Mouse (Mus musculus): ENCODE data around the gene Tmem38a. TPM values are rescaled to one million over a fixed set of nuclear protein-coding genes. Genes with fewer than 3 reads are reported as not detected.

The Tmem38a gene
- polyA plus RNA-seq, 2 experiments, result 41.4 to 44.2 TPM

GRCm38 (mm10) chr8:72547802-72548643 lies 23.8 kb upstream of the Tmem38a start, which contains the start of gene Med26:
Gene Med26, minus strand, starts transcription at chr8:72548270.
- Histone ChIP-seq H3K27me3 (ENCODE audit: control insufficient read depth, insufficient read depth, low read length) (no peaks in the 10 kb centered on the region), H3K9ac (ENCODE audit: low read depth, low read length, severe bottlenecking) (peak within 1 kb of the TSS; percentile 98), H3K4me1 (ENCODE audit: control insufficient read depth, insufficient read depth, low read length) (peaks cover 16% of the 10 kb centered on the region; the same call in 1 of the 2 replicates), H3K4me3 (replicated peaks; ENCODE audit: low read length) (peak within 1 kb of the TSS; percentile 96), H3K4me2 (replicated peaks; ENCODE audit: low read depth, low read length, severe bottlenecking) (peak within 1 kb of the TSS; percentile 91), H3K36me3 (ENCODE audit: control insufficient read depth, insufficient read depth, low read length) (0 out of 2 replicates have a peak, but pooled peaks cover 3% of the 10 kb centered on the region), H3K27ac (replicated peaks; ENCODE audit: low read depth, low read length) (peak within 1 kb of the TSS; percentile 91), H3K9me3 (ENCODE audit: control insufficient read depth, low read length) (no peaks in the 10 kb centered on the region)
- TF ChIP-seq POLR2A (IDR thresholded peaks at IDR 0.05; ENCODE audit: borderline replicate concordance, extremely low read depth, insufficient read depth, insufficient read length), result 0 out of 2 replicates have a peak, but pooled peaks have one; percentile 27
- WGBS, result 2% methylated on average over 60 of the region's 92 CpGs
- peak; percentile 100 for DNase-seq (ENCODE audit: low spot score)
- ATAC-seq (ENCODE audit: low FRiP score, low read depth), result peak; percentile 97

GRCm38 (mm10) chr8:72548644-72549313 lies 23.1 kb upstream of the Tmem38a start:
- H3K4me2 ChIP-seq (replicated peaks; ENCODE audit: low read depth, low read length, severe bottlenecking), result peak overlapping the region; percentile 91
- peak overlapping the region; percentile 91 for H3K27ac ChIP-seq (replicated peaks; ENCODE audit: low read depth, low read length)
- ATAC-seq (ENCODE audit: low FRiP score, low read depth) (no peak), DNase-seq (ENCODE audit: low spot score) (peak; percentile 22)
- H3K36me3 ChIP-seq (ENCODE audit: control insufficient read depth, insufficient read depth, low read length), result peaks cover 10% of the 10 kb centered on the region; the same call in 1 of the 2 replicates
- H3K9ac ChIP-seq (ENCODE audit: low read depth, low read length, severe bottlenecking), result peak overlapping the region; percentile 72
- peak overlapping the region; percentile 96 for H3K4me3 ChIP-seq (replicated peaks; ENCODE audit: low read length)
- 3% methylated on average over 44 of the region's 45 CpGs for WGBS
- H3K9me3 ChIP-seq (ENCODE audit: control insufficient read depth, low read length), result no peaks in the 10 kb centered on the region
- peaks cover 16% of the 10 kb centered on the region; the same call in 1 of the 2 replicates for H3K4me1 ChIP-seq (ENCODE audit: control insufficient read depth, insufficient read depth, low read length)
- no peaks in the 10 kb centered on the region for H3K27me3 ChIP-seq (ENCODE audit: control insufficient read depth, insufficient read depth, low read length)
- TF ChIP-seq POLR2A (IDR thresholded peaks at IDR 0.05; ENCODE audit: borderline replicate concordance, extremely low read depth, insufficient read depth, insufficient read length), result peak; percentile 48; the same call in 1 of the 2 replicates

GRCm38 (mm10) chr8:72549314-72549892 lies 22.5 kb upstream of the Tmem38a start:
- H3K36me3 ChIP-seq (ENCODE audit: control insufficient read depth, insufficient read depth, low read length), result peaks cover 10% of the 10 kb centered on the region; the same call in 1 of the 2 replicates
- H3K9me3 ChIP-seq (ENCODE audit: control insufficient read depth, low read length), result no peaks in the 10 kb centered on the region
- H3K9ac ChIP-seq (ENCODE audit: low read depth, low read length, severe bottlenecking), result peak overlapping the region; percentile 72
- 5% methylated on average over 5 of the region's 5 CpGs for WGBS
- H3K27me3 ChIP-seq (ENCODE audit: control insufficient read depth, insufficient read depth, low read length), result no peaks in the 10 kb centered on the region
- no peak for TF ChIP-seq POLR2A (IDR thresholded peaks at IDR 0.05; ENCODE audit: borderline replicate concordance, extremely low read depth, insufficient read depth, insufficient read length)
- peaks cover 16% of the 10 kb centered on the region; the same call in 1 of the 2 replicates for H3K4me1 ChIP-seq (ENCODE audit: control insufficient read depth, insufficient read depth, low read length)
- ATAC-seq (ENCODE audit: low FRiP score, low read depth), result no peak
- no peak overlapping the region; the same call in 1 of the 2 replicates for H3K27ac ChIP-seq (replicated peaks; ENCODE audit: low read depth, low read length)
- DNase-seq (ENCODE audit: low spot score), result no peak
- H3K4me3 ChIP-seq (replicated peaks; ENCODE audit: low read length), result peak overlapping the region; percentile 96
- peak overlapping the region; percentile 91 for H3K4me2 ChIP-seq (replicated peaks; ENCODE audit: low read depth, low read length, severe bottlenecking)

GRCm38 (mm10) chr8:72555770-72556169 lies 16.1 kb upstream of the Tmem38a start:
- WGBS, result 46% methylated on average over 4 of the region's 4 CpGs

More at GRCm38 (mm10) chr8:72555770-72556169, 16.1 kb upstream of the Tmem38a start:
- no peaks in the 10 kb centered on the region for H3K4me1 ChIP-seq (ENCODE audit: control insufficient read depth, insufficient read depth, low read length)
- H3K9ac ChIP-seq (ENCODE audit: low read depth, low read length, severe bottlenecking), result no peak overlapping the region
- H3K27ac ChIP-seq (replicated peaks; ENCODE audit: low read depth, low read length), result no peak overlapping the region
- H3K27me3 ChIP-seq (ENCODE audit: control insufficient read depth, insufficient read depth, low read length), result no peaks in the 10 kb centered on the region
- TF ChIP-seq POLR2A (IDR thresholded peaks at IDR 0.05; ENCODE audit: borderline replicate concordance, extremely low read depth, insufficient read depth, insufficient read length), result no peak
- no peak overlapping the region for H3K4me3 ChIP-seq (replicated peaks; ENCODE audit: low read length)
- ATAC-seq (ENCODE audit: low FRiP score, low read depth) (no peak), DNase-seq (ENCODE audit: low spot score) (no peak)
- no peak overlapping the region for H3K4me2 ChIP-seq (replicated peaks; ENCODE audit: low read depth, low read length, severe bottlenecking)
- H3K36me3 ChIP-seq (ENCODE audit: control insufficient read depth, insufficient read depth, low read length), result peaks cover 31% of the 10 kb centered on the region
- H3K9me3 ChIP-seq (ENCODE audit: control insufficient read depth, low read length), result no peaks in the 10 kb centered on the region
